Mouse (Mus musculus) layer of hippocampus, adult 2 months (tissue): ENCODE data around the gene Cdk20. TPM values are rescaled to one million over a fixed set of nuclear protein-coding genes. Genes with fewer than 3 reads are reported as not detected.
A peak's percentile ranks its signal among the peaks of the same experiment; 100 is the strongest.
"Not testable (repeated sequence)": the region's sequence is repeated elsewhere in the genome, so short reads cannot be mapped to it uniquely, and the experiment has no call there.

Experiments
- DNase-seq, 2 experiments: peaks; one replicate each; pipeline ENCODE4 v3.0.0; 2022; ENCODE audit warnings: low spot score in 2 of 2
- H3K27ac ChIP-seq: fragments of 200-600 bp; 2 replicates; pipeline ENCODE4 v1.8.1; 2022
- H3K4me3 ChIP-seq: fragments of 200-600 bp; 2 replicates; pipeline ENCODE4 v1.8.1; 2022; ENCODE audit warnings: mild to moderate bottlenecking
- CTCF ChIP-seq: fragments of 200-600 bp; conservative IDR thresholded peaks from 2 replicates; pipeline ENCODE4 v1.8.1; 2022; ENCODE audit warnings: antibody characterized with exemption, mild to moderate bottlenecking, moderate library complexity
- total RNA-seq, 2 experiments: library from RNA; stranded (reverse); gene quantifications; 2 replicates each; pipeline ENCODE4 v1.2.3; 2021

Gene Cdk20
- total RNA-seq, 2 experiments from 2014 or later, result 10.4 to 12.0 TPM

GRCm38 (mm10) chr13:64437801-64438200 is 5.7 kb downstream of the Cdk20 start:
- no peak for TF ChIP-seq CTCF

GRCm38 (mm10) chr13:64438863-64439452 is 6.8 kb downstream of the Cdk20 start:
- peak; percentile 95 for TF ChIP-seq CTCF
- Histone ChIP-seq H3K4me3 (no peak overlapping the region), H3K27ac (0 out of 2 replicates have a peak overlapping the region, but pooled peaks have one; percentile 3)
- peak; percentile 66 to 80 for DNase-seq

More at GRCm38 (mm10) chr13:64437801-64438200, 5.7 kb downstream of the Cdk20 start:
- Histone ChIP-seq H3K4me3 (no peak overlapping the region), H3K27ac (no peak overlapping the region)
- DNase-seq, result no peak

GRCm38 (mm10) chr13:64439471-64439870 is 7.4 kb downstream of the Cdk20 start:
- no peak for TF ChIP-seq CTCF
- DNase-seq, result no peak
- H3K27ac ChIP-seq, result no peak overlapping the region
- no peak overlapping the region for H3K4me3 ChIP-seq

- no peak overlapping the region for H3K4me3 ChIP-seq
- no peak overlapping the region for H3K27ac ChIP-seq
- TF ChIP-seq CTCF, result no peak
- no peak for DNase-seq
Measured at GRCm38 (mm10) chr13:64440592-64440991, 8.5 kb downstream of the Cdk20 start.

GRCm38 (mm10) chr13:64443263-64443894 is 11.3 kb downstream of the Cdk20 start:
- no peak overlapping the region for H3K4me3 ChIP-seq
- DNase-seq, result peak; percentile 58 to 65
- no peak overlapping the region for H3K27ac ChIP-seq
- TF ChIP-seq CTCF, result peak; percentile 79

GRCm38 (mm10) chr13:64445254-64445920 is 13.3 kb downstream of the Cdk20 start:
- DNase-seq, result no peak
- no peak for TF ChIP-seq CTCF
- H3K27ac ChIP-seq, result no peak overlapping the region
- H3K4me3 ChIP-seq, result no peak overlapping the region

- no peak overlapping the region for H3K4me3 ChIP-seq
- no peak for DNase-seq
- TF ChIP-seq CTCF, result peak; percentile 83
- H3K27ac ChIP-seq, result no peak overlapping the region
Measured at GRCm38 (mm10) chr13:64447947-64448346, 15.8 kb downstream of the Cdk20 start.

GRCm38 (mm10) chr13:64448729-64449128 is 16.6 kb downstream of the Cdk20 start:
- no peak overlapping the region for H3K4me3 ChIP-seq
- H3K27ac ChIP-seq, result no peak overlapping the region
- no peak for TF ChIP-seq CTCF
- no peak for DNase-seq

GRCm38 (mm10) chr13:64450001-64450794 is 18.1 kb downstream of the Cdk20 start:
- no peak overlapping the region for H3K27ac ChIP-seq
- DNase-seq, result no peak
- no peak for TF ChIP-seq CTCF
- no peak overlapping the region for H3K4me3 ChIP-seq

GRCm38 (mm10) chr13:64457225-64457978 is 25.3 kb downstream of the Cdk20 start:
- not testable (repeated sequence) for H3K27ac ChIP-seq, H3K4me3 ChIP-seq

GRCm38 (mm10) chr13:64458181-64458580 is 26.1 kb downstream of the Cdk20 start:
- Histone ChIP-seq H3K27ac (no peak overlapping the region), H3K4me3 (no peak overlapping the region)
- no peak for DNase-seq
- TF ChIP-seq CTCF, result no peak

More at GRCm38 (mm10) chr13:64457225-64457978, 25.3 kb downstream of the Cdk20 start:
- DNase-seq, result not testable (repeated sequence)

- Histone ChIP-seq H3K27ac (no peak overlapping the region), H3K4me3 (no peak overlapping the region)
- no peak for DNase-seq
- TF ChIP-seq CTCF, result no peak
Measured at GRCm38 (mm10) chr13:64462581-64462980, 30.5 kb downstream of the Cdk20 start.
